Mouse (Mus musculus): ENCODE data around the gene Cpsf3.

The Cpsf3 gene

DNA sequence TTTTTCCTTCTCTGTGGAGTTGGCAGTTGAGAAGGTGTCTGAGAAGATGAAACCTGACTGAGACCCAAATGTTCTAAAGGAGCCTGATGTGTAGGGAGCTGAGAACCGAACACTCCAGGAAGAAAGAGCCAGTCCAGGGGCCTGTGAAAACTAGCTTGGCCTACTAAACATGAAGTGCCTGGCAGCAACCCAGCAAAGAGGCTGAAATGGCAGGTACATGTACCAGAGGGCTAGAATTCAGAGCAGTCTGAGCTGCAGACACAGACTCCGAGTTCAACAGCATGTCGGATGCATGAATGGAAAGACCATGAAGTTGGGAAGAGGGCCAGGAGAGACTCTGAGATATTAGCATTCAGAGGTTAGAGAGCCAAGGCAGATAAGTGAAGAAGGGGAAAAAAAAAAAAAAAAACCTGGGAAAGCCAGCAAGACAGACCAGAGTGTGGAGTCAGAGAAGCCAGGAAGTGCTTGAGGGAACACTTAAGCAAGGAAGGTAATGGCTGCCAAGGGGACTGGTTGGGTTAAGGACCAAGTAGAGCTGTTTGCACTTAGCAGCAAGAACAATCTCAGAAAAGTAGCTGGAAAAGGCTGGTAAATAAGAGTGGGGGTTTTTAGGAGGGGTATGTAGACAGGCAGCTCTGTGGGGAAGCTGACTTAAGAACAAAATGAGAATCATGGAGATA is 3.7 kb downstream of the Cpsf3 start:
- in situ Hi-C loops (cut with MboI; ENCODE audit: low sequenced_read_pairs), result no loop called here

GRCm38 (mm10) chr12:21289651-21290050 is 4.5 kb downstream of the Cpsf3 start:
- in situ Hi-C loops (cut with MboI; ENCODE audit: low sequenced_read_pairs), result no loop called here

- in situ Hi-C loops (cut with MboI; ENCODE audit: low sequenced_read_pairs), result no loop called here
These were observed 13.7 kb downstream of the Cpsf3 start for GRCm38 (mm10) chr12:21298856-21299255.

- in situ Hi-C loops (cut with MboI; ENCODE audit: low sequenced_read_pairs), result no loop called here
These were observed 16.1 kb downstream of the Cpsf3 start for GRCm38 (mm10) chr12:21301324-21301723.

- in situ Hi-C loops (cut with MboI; ENCODE audit: low sequenced_read_pairs), result no loop called here
These were observed 16.7 kb downstream of the Cpsf3 start for GRCm38 (mm10) chr12:21301932-21302331.

GRCm38 (mm10) chr12:21302361-21302783 is 17.2 kb downstream of the Cpsf3 start:
- in situ Hi-C loops (cut with MboI; ENCODE audit: low sequenced_read_pairs), result no loop called here

GRCm38 (mm10) chr12:21305741-21306140 is 20.6 kb downstream of the Cpsf3 start:
- in situ Hi-C loops (cut with MboI; ENCODE audit: low sequenced_read_pairs), result no loop called here

GRCm38 (mm10) chr12:21306721-21307120 is 21.5 kb downstream of the Cpsf3 start:
- in situ Hi-C loops (cut with MboI; ENCODE audit: low sequenced_read_pairs), result no loop called here

GRCm38 (mm10) chr12:21312201-21312600 is 27.0 kb downstream of the Cpsf3 start:
- in situ Hi-C loops (cut with MboI; ENCODE audit: low sequenced_read_pairs), result no loop called here

GRCm38 (mm10) chr12:21315923-21316868 is 31.0 kb downstream of the Cpsf3 start, which contains the start of gene Iah1:
Gene Iah1 (plus strand): TSS chr12:21316389.
- in situ Hi-C loops (cut with MboI; ENCODE audit: low sequenced_read_pairs), result no loop called here

DNA sequence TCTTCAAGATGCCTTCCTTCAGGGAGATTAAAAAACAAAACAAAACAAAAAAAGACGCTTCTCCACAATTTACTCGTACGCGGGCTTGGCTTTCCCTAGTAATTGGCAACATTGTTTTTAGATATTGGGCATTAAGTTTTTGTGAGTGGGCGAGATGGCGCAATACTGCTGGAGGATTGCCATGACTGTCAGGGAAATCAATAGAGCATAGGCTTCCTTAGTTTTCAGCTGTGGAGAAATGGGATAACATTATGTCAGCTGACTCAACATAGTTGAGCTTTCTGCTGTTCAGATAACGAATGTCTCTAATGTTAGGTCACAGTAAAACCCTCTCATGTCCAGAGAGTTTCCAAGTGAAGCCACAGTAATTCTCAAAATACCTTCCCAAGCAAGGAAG is 31.7 kb downstream of the Cpsf3 start:
- in situ Hi-C loops (cut with MboI; ENCODE audit: low sequenced_read_pairs), result no loop called here

DNA sequence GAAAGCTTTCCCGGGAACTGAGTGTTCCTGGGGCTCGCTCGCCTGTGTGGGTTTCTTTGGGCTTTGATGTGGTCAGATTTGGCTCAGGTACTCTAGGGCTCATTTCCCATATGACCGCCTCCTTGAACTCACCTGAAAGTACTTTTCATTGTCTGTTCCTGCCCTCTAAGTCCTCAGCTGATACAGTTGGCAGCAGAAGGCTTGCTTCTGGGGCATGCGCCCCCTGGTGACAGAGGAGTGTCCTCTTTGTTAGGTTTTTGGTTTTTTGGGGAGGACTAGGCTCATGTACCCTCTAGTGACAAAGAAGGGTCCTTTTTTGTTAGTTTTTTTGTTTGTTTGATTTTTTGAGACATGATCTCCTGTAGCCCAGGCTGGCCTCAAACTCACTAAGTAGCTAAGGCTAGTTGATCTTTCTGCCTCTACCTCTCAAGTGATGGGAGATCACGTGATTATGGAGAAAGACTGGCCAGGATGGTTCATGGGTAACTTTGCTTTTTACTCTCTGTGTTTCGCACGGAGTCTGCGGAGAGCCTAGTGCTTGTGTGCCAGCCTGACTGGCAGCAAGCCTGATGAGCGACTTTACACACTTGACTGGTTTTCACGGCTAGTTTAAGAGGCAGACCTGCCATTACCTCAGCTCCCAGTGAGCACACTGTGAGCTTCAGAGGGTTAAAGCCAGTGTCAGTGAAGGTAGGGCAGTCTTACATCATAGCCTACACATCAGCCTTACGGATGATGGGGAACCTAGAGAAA is 33.1 kb downstream of the Cpsf3 start:
- in situ Hi-C loops (cut with MboI; ENCODE audit: low sequenced_read_pairs), result no loop called here

DNA sequence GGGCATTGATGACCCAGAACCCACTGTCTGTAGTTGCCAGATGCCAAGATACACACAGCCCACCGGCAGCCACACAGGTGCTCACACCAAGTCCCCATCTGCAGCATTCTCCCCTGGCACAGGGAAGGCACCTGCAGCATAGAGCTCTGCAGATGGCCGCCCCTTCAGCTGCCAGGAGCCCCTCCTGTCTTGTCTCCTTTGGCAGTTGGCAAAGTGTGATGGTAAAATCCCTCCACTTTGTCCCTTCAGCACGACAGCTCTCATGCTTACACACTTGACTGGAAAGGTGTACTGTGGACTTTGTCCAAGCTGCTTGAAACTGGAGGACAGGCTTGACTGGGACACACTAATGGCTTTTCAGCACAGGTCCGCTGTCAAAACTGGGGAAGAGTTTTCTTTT is 35.1 kb downstream of the Cpsf3 start:
- in situ Hi-C loops (cut with MboI; ENCODE audit: low sequenced_read_pairs), result no loop called here

- in situ Hi-C loops (cut with MboI; ENCODE audit: low sequenced_read_pairs), result no loop called here
These were observed 36.0 kb downstream of the Cpsf3 start for GRCm38 (mm10) chr12:21321170-21321569.

GRCm38 (mm10) chr12:21322296-21322695 is 37.1 kb downstream of the Cpsf3 start:
- in situ Hi-C loops (cut with MboI; ENCODE audit: low sequenced_read_pairs), result no loop called here

DNA sequence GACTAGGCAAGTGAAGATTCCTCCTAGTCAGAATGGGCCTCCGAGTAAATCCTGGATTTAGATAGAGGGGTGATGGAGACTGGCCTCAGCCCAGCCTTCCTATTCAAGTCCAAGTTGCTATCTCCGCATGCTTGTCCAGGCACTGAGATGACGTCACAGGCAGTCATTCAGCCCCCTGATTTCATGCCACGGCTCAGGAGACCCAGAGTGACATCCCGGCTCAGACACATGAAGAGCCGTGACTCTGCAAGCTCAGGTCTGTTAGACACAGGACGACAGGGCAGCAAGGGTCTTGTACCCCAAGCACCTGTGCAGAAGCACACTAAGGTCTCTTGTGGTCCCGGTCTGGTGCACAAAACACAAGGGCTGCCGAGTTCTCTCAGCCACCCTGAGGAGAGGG is 37.7 kb downstream of the Cpsf3 start:
- in situ Hi-C loops (cut with MboI; ENCODE audit: low sequenced_read_pairs), result no loop called here

DNA sequence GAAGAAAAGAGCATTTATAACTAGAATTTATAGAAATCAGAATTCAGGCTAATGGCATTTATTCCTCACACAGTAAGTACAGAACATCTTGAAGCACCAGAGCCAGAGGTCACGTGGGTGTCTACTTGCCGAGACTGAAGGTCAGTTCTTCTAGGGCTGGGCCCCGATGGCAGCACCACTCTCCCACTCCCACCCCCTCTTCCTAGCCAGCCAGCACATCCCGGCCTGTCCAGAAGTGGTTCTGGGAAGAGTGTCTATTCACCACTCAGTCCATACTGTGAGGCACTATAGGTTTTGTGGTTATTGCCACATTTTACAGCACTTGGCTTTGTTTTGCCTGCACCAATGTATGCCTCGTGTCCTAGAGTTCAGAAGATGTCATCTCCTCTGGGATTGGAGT is 38.9 kb downstream of the Cpsf3 start:
- in situ Hi-C loops (cut with MboI; ENCODE audit: low sequenced_read_pairs), result no loop called here

DNA sequence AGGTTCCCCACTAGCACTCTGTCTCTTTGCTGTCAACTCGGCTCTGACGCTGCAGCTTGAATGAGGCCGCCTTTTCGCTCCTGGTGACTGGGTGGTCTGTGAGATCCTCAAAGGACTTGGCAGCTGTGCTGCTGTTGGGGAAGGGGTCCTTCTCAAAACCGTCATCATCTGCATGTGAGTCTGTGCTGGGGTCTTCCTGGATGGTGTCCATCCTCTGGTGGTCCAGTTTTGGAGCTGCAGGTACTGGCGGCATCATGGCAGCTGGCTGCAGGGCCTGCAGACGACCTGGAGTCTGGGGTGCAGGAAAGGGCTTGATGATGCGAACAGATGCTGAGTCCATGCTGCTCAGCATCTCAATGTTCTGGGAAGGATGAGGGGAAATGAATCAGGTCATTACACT is 40.1 kb downstream of the Cpsf3 start:
- in situ Hi-C loops (cut with MboI; ENCODE audit: low sequenced_read_pairs), result no loop called here

GRCm38 (mm10) chr12:21326325-21326724 is 41.1 kb downstream of the Cpsf3 start:
- in situ Hi-C loops (cut with MboI; ENCODE audit: low sequenced_read_pairs), result no loop called here

- in situ Hi-C loops (cut with MboI; ENCODE audit: low sequenced_read_pairs), result no loop called here
These were observed 44.6 kb downstream of the Cpsf3 start for GRCm38 (mm10) chr12:21329661-21330400.
